Mouse (Mus musculus): Measurements from ENCODE around the gene Gjb6. TPM values are rescaled to one million over a fixed set of nuclear protein-coding genes. Genes with fewer than 3 reads are reported as not detected.

Gene Gjb6
- total RNA-seq (2021) = not detected
- long read RNA-seq, experiment 1 = 0 reads
- long read RNA-seq, experiment 2 = 0 reads

DNA sequence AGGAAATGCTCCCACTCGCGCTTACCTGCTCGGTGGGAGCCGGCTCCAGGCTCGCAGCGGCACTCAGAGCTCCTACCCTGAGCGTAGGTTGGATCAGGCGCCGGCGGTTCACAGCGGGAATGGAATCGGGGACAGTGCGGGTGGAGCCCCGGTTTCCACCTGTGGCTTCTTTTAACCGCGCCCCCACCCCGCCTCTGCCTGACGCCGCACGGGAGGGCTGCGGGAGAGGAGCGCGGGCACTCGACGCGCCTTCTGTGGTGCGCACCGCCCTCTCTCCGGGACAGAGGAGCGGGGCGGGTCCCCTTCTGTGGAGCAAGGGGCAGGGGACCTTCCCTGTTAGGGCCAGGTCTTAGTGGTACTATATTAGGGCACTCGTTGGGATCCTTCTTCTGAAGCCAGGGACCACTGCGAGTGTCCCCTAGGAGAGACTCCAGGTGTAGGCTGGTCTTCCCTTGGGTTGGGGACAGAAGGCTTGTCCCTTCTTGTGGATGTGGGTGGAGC, at the start of gene Gjb6:
Gene Gjb6, minus strand, starts transcription at position 451 of the 501 bp plus-strand sequence.
- DNase-seq (ENCODE audit: low spot score in 2 of 2) = no peak

DNA sequence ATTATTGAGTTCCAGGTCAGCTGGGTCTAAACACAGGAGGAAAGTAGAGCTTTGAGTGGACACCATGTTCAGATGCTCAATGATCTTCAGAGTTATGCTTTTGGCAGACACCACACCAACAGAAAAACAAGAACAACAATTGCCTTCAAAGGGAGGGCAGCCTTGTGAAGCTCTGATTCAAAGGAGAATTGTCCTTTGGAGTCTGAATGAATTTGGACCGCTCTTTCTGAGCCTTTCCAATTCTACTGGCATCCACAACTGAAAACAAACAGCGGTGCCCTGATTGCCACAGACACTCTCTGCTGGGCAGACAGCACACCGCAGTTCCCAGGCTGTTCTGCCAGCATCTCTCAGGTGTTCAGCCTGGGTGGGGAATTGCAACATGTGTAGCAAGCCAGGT, 32.1 kb upstream of the Gjb6 start:
- DNase-seq (ENCODE audit: low spot score in 2 of 2) = no peak

DNA sequence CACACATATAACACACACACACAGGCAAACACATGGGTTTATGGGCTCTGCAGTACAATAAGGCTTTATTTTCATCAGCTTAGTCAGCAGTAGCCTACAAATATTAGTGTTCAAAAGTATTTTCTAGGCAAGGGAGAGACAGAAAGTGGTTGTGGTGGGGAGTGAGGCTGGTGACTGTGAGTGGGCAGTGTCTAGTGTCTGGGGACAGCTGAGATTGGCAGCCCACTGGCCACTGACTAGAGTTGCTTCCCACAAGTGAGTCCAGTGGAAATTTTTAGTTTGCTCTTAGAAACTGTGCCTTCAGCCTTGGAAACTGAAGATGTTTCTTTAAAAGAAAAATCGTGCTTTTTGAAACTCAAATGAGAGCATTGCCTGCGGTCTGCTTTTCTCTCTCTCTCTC, 28.4 kb upstream of the Gjb6 start:
- no peak for DNase-seq (ENCODE audit: low spot score in 2 of 2)

DNA sequence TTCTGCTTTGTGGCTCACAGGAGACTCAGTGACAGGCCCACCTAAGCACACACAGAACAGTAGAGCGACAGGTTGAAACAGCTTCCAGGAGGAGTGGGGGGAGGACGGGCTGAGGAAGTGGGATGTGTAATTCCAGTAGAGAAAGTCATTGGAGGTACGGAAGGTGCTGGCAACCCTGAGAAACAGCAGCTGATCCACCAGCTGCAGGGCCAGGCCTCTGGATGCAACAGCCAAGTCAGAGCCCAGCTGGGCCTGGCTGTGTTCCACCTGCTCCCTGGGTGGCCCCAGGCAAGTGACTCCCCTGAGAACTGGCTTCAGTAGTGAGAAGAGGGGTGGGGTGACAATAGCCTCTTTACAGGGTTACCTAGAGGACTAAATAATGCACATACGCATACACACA, 27.8 kb upstream of the Gjb6 start:
- no peak for DNase-seq (ENCODE audit: low spot score in 2 of 2)

DNA sequence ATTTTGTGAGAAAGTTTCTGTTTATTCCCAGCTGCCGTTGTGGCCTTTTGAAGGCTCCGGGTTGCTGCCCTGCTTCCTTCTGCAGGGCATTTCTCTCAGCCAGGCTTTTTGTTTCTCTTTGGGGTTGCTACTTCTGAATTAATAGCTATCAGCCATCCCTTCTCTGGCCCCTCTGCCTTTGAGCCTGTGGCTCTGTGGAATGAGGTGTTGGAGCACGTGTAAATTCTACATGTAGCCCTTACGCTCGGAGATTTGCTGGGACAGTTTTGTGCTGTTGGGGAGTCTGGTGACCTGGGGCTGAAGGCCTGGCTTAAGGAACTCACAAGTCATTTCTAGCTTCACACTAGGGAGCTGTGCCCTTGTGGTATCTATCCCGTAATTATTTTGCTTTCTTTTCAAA, 21.5 kb upstream of the Gjb6 start:
- no peak for DNase-seq (ENCODE audit: low spot score in 2 of 2)

DNA sequence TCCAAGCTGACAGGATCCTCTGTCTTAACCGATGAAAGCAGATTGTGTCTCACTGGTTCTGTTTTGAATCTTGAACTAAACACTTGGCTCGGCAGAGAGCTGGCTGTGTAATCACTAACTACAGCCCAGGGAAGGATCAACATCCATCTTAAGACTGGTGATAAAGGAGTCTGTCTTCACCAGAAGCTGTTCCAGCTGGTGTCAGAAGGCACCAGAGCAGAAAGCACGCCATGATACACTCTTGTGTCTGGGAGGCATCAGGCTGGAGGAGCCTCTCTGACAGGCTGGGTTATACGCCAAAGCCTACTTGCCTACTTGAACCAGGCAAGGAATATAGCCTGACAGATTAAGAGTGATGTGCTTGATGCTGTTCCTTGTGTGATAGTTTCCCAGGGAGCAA, 12.3 kb upstream of the Gjb6 start:
- DNase-seq (ENCODE audit: low spot score in 2 of 2) = no peak

DNA sequence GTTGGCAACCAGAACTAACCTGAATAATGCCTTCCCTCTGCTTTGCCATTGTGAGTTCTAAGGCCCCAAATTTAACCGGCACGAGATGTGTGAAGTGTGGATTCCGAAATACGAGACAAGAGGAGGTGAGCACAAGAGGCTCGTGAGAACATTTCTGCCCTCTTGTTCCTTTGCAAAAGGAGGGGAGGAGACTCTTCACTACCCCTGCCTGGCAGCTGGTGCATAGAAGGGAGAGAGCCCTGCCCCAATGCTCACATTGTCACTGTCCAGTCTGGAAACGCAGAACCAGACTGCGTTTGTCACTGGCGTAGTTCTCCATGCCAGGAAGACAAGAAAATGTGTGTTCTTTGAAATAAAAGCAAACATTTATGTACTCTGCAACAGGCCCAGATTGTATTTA, 1.9 kb upstream of the Gjb6 start:
- no peak for DNase-seq (ENCODE audit: low spot score in 2 of 2)

DNA sequence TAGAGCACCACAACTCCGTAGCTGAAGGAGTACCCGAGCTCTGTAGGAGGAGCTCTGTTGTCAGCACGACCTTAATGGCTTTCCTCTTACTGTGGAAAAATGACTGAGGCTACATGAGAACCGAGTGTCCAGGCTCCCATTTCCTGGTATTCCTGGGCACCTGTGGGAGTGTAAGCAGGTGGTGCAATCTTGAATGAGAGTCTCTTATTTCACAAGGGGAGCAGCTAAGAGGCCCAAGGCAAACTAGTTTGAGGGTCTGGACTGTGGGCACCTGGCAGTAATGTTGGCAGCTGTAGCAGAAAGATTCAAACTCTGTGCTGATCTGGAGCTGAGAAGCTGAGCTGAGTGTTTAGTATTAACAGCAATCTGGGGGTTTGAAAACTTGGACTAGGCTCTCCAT, 6.0 kb downstream of the Gjb6 start:
- DNase-seq (ENCODE audit: low spot score in 2 of 2) = no peak

DNA sequence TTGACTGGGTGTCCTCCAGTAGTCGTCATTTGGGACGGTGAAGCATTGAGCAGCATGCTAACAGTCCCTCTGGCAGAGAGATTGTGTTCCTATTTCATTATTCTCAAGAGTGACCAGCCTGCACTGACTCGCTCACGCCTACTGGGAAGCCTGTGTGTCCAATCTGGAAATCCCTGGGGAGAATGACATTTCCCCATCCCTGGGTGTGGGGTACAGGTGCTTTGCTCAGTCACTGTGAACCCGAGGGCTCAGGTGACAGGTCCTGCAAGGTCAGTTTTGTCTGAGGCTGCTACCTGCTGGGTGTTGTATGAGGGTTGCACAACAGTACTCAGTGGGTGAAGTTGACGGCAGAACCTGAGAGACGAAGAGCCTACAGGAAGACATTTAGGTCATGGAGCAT, 11.1 kb downstream of the Gjb6 start:
- DNase-seq (ENCODE audit: low spot score in 2 of 2) = no peak

DNA sequence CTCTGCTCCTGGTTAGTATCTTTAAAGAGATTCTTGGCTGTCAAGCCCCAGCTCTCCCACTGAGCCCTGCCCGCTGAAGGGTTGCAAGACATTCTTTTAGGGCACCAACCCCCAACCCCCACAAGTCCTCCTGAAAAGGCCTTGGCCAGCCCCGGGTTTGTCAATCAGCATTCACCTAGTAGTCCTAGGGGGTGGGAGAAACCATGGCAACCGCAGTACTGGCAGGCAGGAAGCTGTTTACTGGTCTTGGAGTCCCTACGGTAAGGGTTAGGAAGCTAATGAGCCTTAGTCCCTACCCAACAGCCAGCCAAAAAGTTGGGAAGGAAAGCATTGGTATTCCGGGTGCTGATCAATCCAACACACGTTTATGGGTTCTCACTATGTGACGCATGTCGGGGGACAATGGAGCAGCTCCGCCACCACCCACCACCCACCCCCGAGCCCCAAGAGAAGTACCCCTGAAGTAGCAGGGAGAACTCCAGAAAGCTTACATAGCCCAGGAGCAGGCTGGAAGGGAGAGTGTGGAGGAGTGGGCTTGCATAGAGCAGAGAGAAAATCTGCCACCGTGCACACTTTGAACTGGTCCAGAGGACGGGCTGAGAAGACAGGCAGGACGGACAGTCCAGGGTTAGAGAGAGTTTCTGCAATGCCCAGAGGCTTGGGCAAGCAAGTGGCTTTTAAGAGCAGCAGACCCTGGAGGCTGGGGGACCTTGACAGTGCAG, 17.4 kb downstream of the Gjb6 start, which contains the start of gene Gm4491:
Gene Gm4491, minus strand, starts transcription at position 61 of the 722 bp plus-strand sequence.
- DNase-seq (ENCODE audit: low spot score in 2 of 2) = no peak

DNA sequence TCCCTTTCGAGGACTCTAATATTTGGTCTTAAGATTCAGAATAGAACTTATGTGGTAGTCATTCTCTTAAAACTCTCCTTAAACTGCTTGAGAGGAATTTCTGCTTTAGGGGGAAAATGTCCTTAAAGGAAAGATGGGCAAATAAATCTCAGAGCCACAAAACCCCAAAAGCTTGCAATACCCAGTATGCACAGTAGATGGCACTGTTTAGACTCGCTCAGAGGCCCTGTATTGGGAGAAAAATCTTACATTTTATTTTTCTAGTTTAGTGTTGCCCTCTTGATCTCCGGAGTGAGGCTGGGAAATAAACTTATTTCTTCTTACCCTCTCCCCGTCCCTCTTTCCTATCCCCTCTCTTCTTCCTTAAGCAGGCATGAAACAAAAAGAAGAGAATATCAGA, 24.2 kb downstream of the Gjb6 start:
- DNase-seq (ENCODE audit: low spot score in 2 of 2) = no peak

DNA sequence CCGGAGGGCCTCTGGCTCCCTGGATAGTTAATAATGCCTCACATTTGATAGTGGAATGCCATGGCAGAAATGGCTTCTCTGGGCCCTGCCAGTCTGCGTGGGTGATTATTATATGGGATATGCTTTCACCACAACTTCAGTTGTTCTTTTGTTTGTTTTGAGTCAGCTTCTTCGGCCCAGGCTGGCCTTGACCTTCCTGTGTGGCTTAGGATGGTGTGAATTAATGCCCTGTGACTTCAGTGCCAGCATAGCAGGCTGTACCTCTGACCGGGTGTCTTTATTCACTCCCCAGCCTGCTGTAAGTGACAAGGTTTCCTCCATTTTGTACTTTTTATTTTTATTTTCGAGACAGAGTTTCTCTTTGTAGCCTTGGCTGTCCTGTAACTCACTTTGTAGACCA, 25.5 kb downstream of the Gjb6 start:
- DNase-seq (ENCODE audit: low spot score in 2 of 2) = no peak

DNA sequence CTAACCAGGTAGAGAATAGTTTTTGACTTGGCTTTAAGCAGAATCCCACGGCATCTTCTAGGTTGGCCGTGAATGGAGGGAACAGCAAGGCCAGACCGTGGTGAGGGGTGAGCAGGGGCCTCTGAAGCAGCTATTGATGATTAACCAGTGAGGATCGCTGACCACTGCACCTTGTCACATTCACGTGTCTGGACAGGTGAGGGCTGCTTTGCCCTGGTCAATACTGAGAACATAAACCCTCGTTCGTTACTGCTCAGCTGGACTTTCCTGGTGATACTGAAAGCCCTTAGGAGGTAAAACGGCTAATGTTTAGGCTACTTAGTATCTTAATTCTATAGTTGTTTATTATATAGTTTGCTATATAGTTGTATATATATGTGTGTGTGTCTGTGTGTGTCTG, 26.3 kb downstream of the Gjb6 start:
- DNase-seq (ENCODE audit: low spot score in 2 of 2) = no peak

DNA sequence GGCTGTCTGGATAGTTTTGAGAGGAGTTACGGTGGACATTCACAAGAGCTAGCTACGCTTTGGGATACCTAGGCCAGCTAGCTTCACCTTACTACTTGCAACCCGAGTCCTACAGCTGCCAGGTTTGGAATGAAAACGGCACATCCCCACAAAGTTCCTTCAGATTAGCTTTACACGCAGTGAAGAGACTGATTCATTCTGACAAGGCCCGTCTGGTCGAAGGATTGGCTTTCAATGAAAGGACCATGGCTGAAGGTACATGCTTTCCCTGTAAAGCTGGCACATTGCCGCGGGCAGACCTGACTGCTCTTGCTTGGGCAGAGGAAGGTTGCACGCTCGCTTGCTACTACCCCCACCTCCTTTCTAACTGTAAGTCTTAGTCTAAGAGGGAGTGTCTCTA, 27.7 kb downstream of the Gjb6 start:
- no peak for DNase-seq (ENCODE audit: low spot score in 2 of 2)

DNA sequence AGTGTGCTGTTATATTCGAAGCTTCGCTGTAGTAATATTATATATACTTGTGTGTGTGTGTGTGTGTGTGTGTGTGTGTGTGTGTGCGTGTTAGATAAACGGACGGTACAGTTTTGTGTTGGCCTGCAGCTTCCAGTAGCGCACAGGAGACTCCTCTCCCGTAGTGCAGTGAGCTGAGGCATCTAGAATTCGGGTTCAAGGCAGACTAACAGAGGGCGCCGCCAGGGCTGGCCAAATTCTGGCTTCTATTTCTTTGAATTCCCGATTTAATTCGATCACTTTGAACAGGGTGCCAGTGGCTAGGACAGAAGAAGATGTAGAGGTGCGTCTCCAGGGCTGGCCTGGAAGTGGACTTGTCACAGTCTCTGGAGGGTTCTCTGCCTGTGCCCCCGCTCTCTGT, 28.3 kb downstream of the Gjb6 start:
- DNase-seq (ENCODE audit: low spot score in 2 of 2) = no peak

DNA sequence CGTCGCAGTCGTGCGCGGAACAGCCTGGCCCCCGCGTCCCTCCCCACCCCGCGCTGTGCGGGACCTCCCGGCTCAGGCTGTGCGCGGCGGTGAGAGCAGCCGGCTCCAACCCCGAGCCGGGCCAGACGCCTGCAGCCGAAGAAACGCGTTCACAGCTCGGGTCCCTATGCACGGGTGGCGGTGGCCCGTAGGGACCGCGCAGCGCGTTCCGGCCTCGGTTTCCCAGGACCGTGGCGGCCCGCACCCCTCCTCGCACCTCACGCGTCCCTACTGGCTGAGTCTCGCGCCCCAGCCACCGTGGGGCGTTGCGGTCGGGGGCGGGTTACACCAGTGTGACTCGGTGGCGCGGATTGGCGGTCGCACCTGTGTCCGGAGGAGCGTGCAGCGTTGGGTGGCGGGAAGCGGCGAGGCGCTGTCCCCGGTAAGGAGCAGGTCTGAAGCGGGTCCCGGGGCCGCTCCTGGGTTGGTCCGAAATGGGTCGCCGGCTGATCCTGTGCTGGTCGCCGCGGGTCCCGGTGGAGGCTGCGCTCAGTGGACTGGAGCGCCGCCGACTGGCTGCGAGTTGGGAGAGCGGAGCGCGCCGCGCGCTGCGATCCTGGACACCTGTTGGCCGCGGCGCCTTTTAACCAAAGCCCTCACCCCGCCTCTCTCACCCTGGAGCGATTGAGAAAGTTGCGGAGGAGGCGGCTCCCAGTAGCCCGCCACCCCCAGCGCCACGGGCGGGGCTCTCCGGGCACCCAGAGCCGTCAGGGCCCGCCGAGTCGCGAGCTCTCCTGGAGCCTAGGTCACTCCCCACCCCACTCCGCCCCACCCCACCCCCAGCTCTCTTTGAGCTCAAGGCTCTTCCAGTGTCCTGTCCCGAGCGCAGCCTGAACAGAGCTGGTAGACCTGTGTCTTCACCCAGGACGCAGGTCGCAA, 29.0 kb downstream of the Gjb6 start, which contains the start of gene Gjb2:
Gene Gjb2, minus strand, starts transcription at position 597 of the 918 bp plus-strand sequence.
- peak; percentile 10 to 18 for DNase-seq (ENCODE audit: low spot score in 2 of 2)

DNA sequence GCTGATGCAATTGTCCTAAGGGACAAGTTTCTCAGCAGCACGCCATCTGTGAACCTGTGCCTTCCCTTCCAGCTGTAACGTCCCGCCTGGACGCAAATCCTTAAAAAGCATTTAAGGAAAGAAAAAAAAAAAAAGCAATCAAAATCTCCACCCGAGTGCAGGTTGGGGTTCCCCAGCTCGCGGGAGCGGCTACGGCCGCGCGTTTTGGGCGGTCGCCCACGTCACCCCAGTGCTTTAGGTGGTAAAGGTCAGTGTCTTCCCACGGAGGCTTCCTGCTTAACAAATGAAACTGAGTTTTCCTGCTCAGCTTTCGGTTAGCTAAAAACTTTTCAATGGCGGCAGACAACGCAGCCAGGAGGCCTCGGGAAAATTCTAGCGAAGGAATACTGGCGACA, 29.7 kb downstream of the Gjb6 start:
- no peak for DNase-seq (ENCODE audit: low spot score in 2 of 2)

DNA sequence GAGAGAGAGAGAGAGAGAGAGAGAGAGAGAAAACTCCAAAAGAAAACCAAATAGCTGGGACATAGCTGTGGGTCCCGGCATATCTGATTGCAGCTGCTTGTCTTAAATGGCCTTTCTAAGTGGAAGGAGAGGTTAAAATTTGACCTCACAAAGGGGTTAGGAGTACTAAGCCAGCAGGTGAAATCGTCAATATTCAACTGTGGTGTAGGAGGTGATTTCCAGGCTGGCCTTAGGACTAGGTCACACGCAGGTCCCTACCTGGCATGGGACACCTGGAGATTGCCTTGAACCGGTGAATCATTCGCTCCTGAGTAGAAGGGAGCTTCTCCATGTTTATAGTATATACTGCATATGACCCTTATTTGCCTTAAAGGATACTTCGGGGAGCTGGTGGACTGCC, 30.3 kb downstream of the Gjb6 start:
- no peak for DNase-seq (ENCODE audit: low spot score in 2 of 2)

DNA sequence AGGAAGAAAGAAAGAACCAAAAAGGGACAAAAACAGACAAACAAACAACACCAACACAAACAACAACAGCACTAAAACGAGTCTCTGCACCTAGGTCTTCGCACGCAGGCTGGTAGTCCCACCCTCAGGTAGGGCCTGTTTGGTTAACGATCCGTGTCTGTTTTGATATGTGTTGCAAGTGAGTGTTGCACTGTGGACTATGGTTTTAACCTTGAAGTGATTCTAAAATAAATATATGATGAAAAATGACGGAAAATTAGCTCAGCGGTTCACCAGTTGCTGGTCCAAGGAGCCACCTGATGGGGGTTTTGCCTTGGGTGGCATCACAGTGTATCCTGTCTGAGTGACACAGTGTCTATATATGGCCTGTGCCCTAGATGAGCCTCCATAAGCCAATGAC, 31.8 kb downstream of the Gjb6 start:
- no peak for DNase-seq (ENCODE audit: low spot score in 2 of 2)

DNA sequence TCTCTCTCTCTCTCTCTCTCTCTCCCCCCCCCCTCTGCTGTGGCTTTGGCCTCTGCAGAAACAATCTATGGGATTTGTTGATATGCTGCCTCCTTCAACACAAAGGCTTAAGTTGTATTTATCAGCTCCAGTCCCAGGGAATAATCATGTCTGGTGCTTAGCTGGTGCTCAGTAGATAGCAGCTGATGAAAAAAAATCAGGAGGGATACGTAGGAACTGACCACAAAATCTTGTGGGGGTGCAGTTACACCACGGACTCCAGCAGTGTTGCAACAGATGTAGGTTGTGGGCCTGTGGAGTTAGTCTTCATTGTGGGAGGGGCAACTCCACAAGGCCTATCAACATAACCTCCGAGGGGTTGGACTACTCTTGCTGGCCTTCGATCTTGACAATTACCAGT, 37.6 kb downstream of the Gjb6 start:
- DNase-seq (ENCODE audit: low spot score in 2 of 2) = no peak

DNA sequence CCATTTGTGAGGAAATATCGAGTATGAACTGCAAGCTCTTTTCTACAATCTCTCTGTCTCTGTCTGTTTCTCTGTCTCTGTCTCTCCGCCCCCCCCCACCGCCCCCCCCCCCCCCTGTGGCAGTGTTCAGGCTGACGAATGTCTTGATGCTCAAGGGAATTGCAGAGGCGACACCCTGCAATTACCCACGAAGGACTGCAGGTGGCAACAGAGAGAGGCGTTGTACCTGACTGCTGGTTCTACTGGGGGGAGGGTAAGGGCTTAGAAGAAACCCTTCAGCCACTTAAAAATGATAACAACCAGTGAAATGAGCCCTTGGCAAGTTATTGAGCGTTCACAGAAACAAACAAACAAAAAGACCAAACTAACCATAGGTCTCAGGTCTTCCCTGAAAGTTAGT, 40.4 kb downstream of the Gjb6 start:
- no peak for DNase-seq (ENCODE audit: low spot score in 2 of 2)

DNA sequence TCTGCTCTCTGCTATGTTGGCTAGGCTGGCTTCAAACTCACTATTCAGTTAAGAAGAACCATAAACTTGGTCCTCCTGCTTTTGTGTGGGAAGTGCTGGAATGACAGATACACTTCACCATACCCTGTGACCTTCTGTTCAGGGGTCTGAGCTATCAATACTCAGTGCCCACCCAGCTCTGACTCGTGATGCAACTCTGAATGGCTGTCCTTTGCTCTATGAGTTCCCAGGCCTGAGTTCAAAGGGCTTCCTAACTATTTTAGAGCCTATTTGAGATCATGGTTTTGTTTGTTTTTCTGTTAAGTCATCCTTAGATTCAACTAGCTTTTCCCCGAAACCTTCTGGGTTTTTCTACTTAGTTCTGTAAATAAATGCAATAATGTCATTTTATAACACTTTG, 43.4 kb downstream of the Gjb6 start:
- no peak for DNase-seq (ENCODE audit: low spot score in 2 of 2)
